Mouse (Mus musculus) lung, postnatal 0 days (tissue): ENCODE data around the gene Spata2. TPM values are rescaled to one million over a fixed set of nuclear protein-coding genes. Genes with fewer than 3 reads are reported as not detected.
A peak's percentile ranks its signal among the peaks of the same experiment; 100 is the strongest.

Experiments
- ATAC-seq: fragments of 200-750 bp; cut with Nextera tagmentation; 2 replicates; pipeline ENCODE4 v1.8.0; 2017; ENCODE audit warnings: moderate library complexity
- DNase-seq: peaks from one replicate; pipeline ENCODE4 v3.0.0-alpha.2; 2016; ENCODE audit warnings: low spot score
- H3K27ac ChIP-seq: fragments of 300-500 bp; sonication (generic); 2 replicates; pipeline ENCODE4 v1.5.1; 2014; ENCODE audit warnings: antibody characterized with exemption, mild to moderate bottlenecking, low read length, mixed read lengths
- H3K27me3 ChIP-seq: fragments of 300-500 bp; sonication (generic); replicated peaks from 2 replicates; pipeline ENCODE4 v1.6.1; 2014; ENCODE audit warnings: low read length, mixed read lengths; ENCODE audit not compliant: insufficient read depth
- H3K36me3 ChIP-seq: fragments of 300-500 bp; sonication (generic); 2 replicates; pipeline ENCODE4 v1.6.1; 2014; ENCODE audit warnings: low read length, mixed read lengths; ENCODE audit not compliant: insufficient read depth
- H3K4me1 ChIP-seq: fragments of 300-500 bp; sonication (generic); 2 replicates; pipeline ENCODE4 v1.6.1; 2014; ENCODE audit warnings: antibody characterized with exemption, low read depth, low read length, mixed read lengths; ENCODE audit not compliant: insufficient read depth
- H3K4me2 ChIP-seq: fragments of 300-500 bp; sonication (generic); replicated peaks from 2 replicates; pipeline ENCODE4 v1.6.1; 2014; ENCODE audit warnings: low read depth, mild to moderate bottlenecking, low read length, moderate library complexity, mixed read lengths
- H3K4me3 ChIP-seq: fragments of 300-500 bp; sonication (generic); 2 replicates; pipeline ENCODE4 v1.5.1; 2014; ENCODE audit warnings: low read depth, low read length
- H3K9ac ChIP-seq: fragments of 300-500 bp; sonication (generic); replicated peaks from 2 replicates; pipeline ENCODE4 v1.6.1; 2014; ENCODE audit warnings: low read depth, mild to moderate bottlenecking
- H3K9me3 ChIP-seq: fragments of 300-500 bp; sonication (generic); 2 replicates; pipeline ENCODE4 v1.6.1; 2016; ENCODE audit warnings: low read length, mixed read lengths
- CTCF ChIP-seq: IDR thresholded peaks from 2 replicates; pipeline ENCODE4 v1.5.1; 2016; ENCODE audit warnings: antibody characterized with exemption, mild to moderate bottlenecking
- EP300 ChIP-seq: IDR thresholded peaks from 2 replicates; pipeline ENCODE4 v1.6.1; 2016; ENCODE audit warnings: antibody characterized with exemption, mild to moderate bottlenecking, control low read depth
- whole genome bisulfite sequencing: fragments of 180-500 bp; shearing (Covaris S2); extraction: QIAGEN DNeasy Blood & Tissue Kit; methylation state at CpG from one replicate; pipeline ENCODE4 v1.1.7; 2014; 5-methylcytosine and 5-hydroxymethylcytosine counted together
- polyA plus RNA-seq: library from polyadenylated mRNA; unstranded; fragments of >200 nt; fragmentation: Nextera tagmentation; extraction: Ambion mirVana; gene quantifications from 2 replicates; pipeline ENCODE4 v1.2.1, GENCODE M21; 2015

Spata2 gene
- polyA plus RNA-seq, 1 experiment from 2014 or later: 8.9 TPM

DNA sequence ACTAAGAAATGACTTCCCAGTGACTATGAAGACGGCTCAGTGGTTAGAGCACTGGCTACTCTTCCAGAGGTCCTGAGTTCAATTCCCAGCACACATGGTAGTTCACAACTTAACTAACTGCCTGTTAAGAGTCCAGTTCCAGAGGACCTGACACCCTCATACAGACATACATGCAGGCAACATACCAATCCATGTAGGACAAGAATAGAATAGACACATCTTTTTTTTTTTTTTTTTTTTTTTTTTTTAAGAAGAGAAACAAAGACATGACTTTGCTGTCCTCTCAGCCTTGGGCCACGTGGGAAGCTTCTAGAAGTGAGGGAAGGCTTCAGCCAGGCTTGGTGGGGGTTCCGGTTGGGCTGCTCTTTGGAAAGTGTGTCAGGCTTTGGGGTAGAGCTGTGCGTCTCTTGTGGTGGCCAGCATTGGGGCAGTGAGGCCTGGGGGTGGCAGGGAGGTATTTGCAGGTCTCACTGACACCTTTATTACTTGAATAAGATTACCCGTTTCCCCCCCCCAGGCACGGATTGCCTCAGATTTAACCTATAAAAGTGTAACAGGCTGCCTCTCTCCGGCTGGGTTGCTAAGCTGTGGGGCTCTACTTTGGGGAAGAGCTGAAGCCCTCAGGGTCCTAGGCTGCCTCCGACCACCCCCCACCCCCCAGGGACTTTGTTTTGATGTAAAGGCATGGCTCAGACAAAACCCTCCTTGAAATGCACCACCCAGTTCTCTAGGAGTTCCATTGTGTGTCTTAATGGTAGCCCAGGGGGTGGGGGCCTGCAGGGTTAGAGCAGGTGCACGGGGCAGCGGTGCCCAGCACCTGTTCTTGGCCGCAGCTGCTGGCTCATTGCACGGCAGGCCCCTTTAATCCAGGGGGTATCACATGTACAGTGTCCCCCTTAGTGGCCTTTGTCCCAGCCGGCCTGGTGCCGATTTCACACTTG, 47.1 kb upstream of the Spata2 start:
- H3K9me3 ChIP-seq: no peaks in the 10 kb centered on the region
- DNase-seq (no peak), ATAC-seq (no peak)
- H3K27me3 ChIP-seq: 0 out of 2 replicates have a peak, but pooled peaks cover 3% of the 10 kb centered on the region
- peaks cover 41% of the 10 kb centered on the region for H3K4me1 ChIP-seq
- H3K9ac ChIP-seq: peak overlapping the region; percentile 60
- WGBS: 31% methylated on average over 14 of the region's 14 CpGs
- H3K36me3 ChIP-seq: no peaks in the 10 kb centered on the region
- TF ChIP-seq EP300 (no peak), CTCF (no peak)
- H3K27ac ChIP-seq: peak overlapping the region; percentile 65; the same call in 1 of the 2 replicates
- H3K4me3 ChIP-seq: peak overlapping the region; percentile 51
- H3K4me2 ChIP-seq: peak overlapping the region; percentile 84

DNA sequence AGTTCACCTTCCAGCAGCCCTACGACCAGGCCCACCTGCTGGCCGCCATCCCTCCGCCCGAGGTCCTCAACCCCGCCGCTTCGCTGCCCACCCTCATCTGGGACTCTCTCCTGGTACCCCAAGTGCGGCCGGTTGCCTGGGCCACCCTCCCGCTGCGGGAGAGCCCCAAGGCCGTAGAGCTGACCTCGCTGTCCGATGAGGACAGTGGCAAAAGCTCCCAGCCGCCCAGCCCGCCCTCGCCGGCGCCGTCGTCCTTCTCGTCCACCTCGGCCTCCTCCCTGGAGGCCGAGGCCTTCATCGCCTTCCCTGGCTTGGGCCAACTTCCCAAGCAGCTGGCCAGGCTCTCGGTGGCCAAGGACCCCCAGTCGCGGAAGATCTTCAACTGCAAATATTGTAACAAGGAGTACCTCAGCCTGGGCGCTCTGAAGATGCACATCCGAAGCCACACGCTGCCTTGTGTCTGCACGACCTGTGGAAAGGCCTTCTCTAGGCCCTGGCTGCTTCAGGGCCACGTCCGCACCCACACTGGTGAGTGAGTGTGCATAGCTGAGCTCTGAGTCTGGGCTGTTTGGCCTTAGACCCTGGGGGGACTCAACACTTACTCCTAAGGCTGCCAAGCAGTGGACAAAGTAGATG, 46.1 kb upstream of the Spata2 start:
- peak overlapping the region; percentile 84 for H3K4me2 ChIP-seq
- DNase-seq (peak; percentile 22), ATAC-seq (no peak)
- no peaks in the 10 kb centered on the region for H3K36me3 ChIP-seq
- 28% methylated on average over 34 of the region's 34 CpGs for WGBS
- no peaks in the 10 kb centered on the region for H3K9me3 ChIP-seq
- H3K9ac ChIP-seq: peak overlapping the region; percentile 60
- no peak for TF ChIP-seq CTCF
- TF ChIP-seq EP300: no peak
- H3K4me1 ChIP-seq: peaks cover 34% of the 10 kb centered on the region
- 0 out of 2 replicates have a peak, but pooled peaks cover 3% of the 10 kb centered on the region for H3K27me3 ChIP-seq
- H3K4me3 ChIP-seq: peak overlapping the region; percentile 51
- peak overlapping the region; percentile 65 for H3K27ac ChIP-seq

DNA sequence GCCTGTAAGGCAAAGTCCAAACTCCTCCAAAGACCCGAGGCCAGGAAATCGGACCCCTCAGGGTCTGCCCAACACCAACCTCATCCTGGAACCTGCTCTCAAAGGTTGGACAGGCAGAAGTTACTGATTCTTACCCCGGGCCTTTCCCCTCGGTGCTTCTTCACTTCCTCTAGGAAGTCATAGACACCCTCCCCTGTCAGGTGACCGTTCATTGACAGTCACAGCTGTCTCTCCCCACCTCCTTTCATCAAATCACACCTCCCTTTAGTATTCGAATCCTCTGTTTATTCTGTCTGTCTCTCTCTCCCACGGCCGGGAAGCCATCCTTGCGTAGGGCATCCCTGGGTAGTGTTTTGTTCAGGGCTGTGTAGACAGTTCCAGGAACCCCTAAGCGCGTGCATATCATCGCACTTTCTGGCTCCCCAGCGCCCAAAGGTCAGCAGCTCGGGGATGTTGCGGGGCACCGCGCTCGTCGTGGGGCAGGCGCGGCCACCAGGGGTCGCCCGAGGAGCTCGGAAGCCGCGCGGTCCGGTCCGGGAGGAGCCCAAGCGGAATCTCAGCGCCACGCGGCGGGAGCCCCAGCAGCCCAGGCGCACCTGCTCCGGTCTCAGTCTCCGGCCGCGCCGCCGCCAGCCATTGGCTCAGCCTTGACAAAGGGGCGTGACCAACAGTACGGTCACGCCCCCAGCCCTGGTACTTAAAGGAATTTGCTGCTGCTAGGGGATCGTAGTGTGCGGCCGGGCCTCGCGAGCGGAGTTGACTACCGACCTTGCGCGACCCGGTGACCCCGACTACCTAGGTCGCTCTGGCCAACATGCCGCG, 45.0 kb upstream of the Spata2 start, which contains the start of gene Snai1:
Gene Snai1, plus strand, starts transcription at position 720 of the 822 bp plus-strand sequence.
- peaks cover 24% of the 10 kb centered on the region for H3K4me1 ChIP-seq
- WGBS: under 1% methylated on average over 58 of the region's 58 CpGs
- ATAC-seq: peak; percentile 99

DNA sequence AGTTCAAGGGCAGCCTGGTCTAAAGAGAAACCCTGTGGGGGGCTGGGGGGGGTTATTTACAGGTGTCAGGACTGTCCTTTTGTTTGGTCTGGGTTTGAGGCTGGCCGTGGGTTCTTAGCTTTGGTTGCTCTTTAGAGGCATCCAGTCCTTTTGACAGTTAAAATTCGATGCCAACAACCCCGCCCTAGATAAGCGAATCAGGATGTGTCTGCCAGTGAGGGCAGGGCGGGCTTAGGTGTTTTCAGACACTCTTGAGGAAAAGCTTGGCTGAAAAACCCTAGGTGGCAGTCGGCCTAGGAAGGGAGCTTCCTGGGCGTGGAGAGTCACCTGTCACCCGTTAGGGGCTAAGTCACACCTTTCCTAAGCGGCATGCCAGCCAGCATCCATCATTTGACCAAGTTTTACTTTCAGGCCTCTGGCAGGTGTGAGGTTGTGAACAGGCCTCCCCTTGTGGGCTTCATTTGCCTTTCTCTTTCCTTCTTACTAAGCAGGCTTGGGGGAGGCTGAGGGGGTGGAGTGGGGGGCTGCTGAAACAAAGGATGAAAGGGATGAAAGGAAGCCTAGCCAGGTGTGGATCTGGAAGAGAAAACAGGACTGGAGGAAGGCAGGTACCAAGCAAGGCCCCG, 43.7 kb upstream of the Spata2 start:
- no peak for TF ChIP-seq EP300
- no peak for TF ChIP-seq CTCF
- H3K4me1 ChIP-seq: peaks cover 11% of the 10 kb centered on the region; the same call in 1 of the 2 replicates
- no peaks in the 10 kb centered on the region for H3K9me3 ChIP-seq
- ATAC-seq (no peak), DNase-seq (no peak)
- no peak overlapping the region for H3K27ac ChIP-seq
- no peak overlapping the region for H3K4me2 ChIP-seq
- no peak overlapping the region for H3K4me3 ChIP-seq
- H3K27me3 ChIP-seq: 0 out of 2 replicates have a peak, but pooled peaks cover 3% of the 10 kb centered on the region
- H3K9ac ChIP-seq: no peak overlapping the region
- no peaks in the 10 kb centered on the region for H3K36me3 ChIP-seq
- WGBS: 46% methylated on average over 10 of the region's 10 CpGs

More for the DNA sequence above, 45.0 kb upstream of the Spata2 start, which contains the start of gene Snai1:
- Histone ChIP-seq H3K36me3 (no peaks in the 10 kb centered on the region), H3K4me3 (peak within 1 kb of the TSS; percentile 51), H3K9ac (peak within 1 kb of the TSS; percentile 60), H3K4me2 (peak within 1 kb of the TSS; percentile 84), H3K27ac (peak within 1 kb of the TSS; percentile 65), H3K27me3 (0 out of 2 replicates have a peak, but pooled peaks cover 3% of the 10 kb centered on the region), H3K9me3 (no peaks in the 10 kb centered on the region)
- DNase-seq: peak; percentile 99
- TF ChIP-seq CTCF (peak; percentile 96), EP300 (no peak)

DNA sequence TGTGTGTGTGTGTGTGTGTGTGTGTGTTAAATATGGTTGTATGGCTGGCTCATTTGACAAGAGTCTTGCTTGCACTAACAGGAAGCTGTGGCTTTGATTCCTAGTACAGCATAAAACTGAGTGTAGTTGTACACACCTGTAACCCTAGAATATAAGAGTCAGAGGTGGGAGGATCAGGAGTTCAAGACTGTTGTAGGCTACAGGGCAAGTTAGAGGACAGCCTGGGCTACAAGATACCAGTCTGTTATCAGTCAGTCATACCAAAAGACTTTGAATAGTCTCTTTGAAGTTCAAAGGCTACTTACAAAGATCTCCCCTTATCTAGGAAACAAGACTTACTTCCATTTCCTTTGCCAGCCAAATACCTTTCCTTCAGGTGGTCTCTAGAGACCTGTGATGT, 41.2 kb upstream of the Spata2 start:
- DNase-seq: no peak
- H3K27me3 ChIP-seq: 0 out of 2 replicates have a peak, but pooled peaks cover 3% of the 10 kb centered on the region
- no peak overlapping the region for H3K4me3 ChIP-seq
- no peak for TF ChIP-seq CTCF
- no peak for TF ChIP-seq EP300
- no peak for ATAC-seq
- H3K4me2 ChIP-seq: no peak overlapping the region
- no peak overlapping the region for H3K9ac ChIP-seq
- H3K9me3 ChIP-seq: no peaks in the 10 kb centered on the region
- no peak overlapping the region for H3K27ac ChIP-seq
- H3K4me1 ChIP-seq: peaks cover 3% of the 10 kb centered on the region; the same call in 1 of the 2 replicates
- H3K36me3 ChIP-seq: no peaks in the 10 kb centered on the region
